Mouse (Mus musculus): ENCODE results near the gene Adam8.

The Adam8 gene

DNA sequence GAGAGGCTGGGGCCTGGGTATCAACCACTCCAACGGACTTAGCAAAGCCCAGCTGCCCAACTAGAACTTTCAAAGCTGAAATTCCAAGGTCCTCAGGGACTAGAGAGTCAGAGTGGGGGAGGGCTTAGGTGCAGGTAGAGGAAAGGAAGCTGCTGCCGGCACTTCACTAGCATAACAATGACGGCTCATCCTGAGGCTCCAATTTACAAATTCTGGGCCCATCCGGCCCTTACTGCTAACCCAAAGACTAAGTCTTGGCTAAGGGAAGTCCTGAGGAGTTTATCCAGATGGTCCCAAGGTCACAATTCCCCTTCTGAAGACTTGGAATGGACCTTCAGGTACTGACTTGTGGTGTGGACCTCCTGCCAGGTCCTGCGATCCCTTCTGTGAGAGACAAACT is 46.8 kb downstream of the Adam8 start:
- DNase-seq (ENCODE audit: low spot score), result no peak

DNA sequence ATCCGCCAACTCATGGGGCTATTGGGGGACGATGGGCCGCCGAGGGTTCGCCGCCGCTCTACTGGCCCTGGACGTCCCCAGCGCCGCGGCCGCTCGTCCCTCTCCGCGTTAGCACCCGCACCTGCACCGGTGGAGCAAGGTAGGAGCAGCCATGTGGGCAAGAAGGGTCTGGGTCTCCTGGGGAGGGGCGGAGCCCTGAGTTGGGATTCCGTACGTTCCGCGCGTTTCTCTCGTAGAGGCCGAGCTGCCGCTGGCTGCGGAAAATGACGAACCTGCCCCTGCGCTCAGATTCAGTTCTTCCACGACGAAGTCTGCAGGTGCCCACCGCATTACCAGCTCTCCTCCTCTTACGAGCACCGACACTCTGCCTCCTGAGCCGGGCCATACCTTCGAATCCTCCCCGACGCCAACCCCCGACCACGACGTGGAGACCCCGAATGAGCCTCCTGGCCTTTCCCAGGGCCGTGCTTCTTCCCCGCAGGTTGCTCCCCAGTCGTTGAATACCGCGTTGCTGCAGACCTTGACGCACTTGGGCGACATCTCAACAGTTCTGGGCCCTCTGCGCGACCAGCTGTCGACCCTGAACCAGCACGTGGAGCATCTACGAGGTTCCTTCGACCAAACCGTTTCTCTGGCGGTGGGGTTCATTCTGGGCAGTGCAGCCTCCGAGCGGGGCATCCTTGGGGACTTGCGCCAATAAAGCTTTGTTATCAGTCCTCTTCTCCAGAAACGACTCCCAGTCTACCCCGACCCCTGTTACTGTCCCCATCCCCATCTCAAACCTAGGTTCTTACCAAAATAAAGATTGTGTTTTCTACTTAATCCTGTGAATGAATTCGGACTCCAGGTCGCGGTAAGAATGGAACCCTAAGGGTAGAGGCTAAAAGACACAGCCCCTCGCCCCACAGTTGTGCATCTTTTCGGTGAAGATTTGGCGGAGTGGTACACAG is 47.8 kb downstream of the Adam8 start:
- DNase-seq (ENCODE audit: low spot score), result no peak

DNA sequence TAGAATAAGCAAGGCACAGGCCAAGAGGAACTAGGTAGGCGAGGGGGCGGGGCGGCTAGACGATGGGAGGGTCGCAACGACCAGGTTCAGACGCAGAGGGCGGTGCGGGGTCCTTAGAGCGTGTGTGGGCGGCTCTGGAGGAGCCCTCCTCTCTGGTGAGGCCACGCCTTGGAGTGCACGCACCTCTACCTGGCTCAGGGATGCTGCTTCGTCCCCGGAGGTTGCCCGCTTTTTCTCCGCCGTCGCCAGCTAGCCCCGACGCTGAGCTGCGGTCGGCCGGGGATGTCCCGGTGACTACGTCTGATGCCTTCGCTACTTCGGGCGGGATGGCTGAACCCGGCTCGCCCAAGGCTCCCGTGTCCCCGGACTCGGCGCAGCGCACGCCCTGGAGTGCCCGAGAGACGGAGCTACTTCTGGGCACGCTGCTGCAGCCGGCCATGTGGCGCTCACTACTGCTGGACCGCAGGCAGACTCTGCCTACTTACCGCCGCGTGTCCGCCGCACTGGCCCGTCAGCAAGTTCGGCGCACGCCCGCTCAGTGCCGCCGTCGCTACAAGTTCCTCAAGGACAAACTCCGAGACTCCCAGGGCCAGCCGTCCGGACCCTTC is 48.6 kb downstream of the Adam8 start, which contains the start of gene Utf1:
Utf1 (plus strand) TSS at position 116 of the 608 bp plus-strand sequence.
- DNase-seq (ENCODE audit: low spot score), result peak; percentile 37

DNA sequence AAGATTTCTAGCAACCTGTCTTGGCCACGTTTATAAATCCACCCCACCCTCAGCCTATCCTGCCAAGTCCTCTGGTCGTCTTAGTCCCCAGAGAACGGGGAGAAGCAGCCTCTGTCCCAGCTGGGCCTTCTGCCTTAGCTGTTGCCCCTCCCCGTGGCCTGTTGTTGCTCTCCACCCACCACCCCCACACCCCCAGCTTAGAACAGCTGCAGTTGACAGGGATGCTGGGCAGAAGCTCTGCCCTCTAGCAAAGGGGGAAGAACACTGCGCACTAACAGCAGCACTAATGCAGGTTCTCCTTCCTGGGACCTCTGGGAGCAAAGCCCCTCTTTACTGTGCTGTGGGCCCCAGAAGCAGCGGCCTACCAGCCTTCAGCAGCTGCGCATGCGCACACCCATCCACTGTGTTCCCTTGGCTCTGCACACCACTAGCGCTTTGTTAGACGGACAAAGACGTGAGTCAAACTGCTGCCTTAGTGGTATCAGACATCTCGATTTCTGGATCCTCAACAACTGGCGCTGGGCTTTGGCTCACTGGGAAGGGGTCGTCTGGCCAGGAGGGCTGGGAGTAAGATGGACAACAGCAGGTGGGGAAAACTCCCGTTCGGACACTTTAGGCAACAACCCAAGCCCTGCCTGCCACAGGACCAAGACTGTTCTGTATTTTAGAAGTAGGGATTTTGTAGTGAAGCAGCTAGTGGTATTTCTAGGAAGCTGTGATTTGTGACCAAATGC is 51.7 kb downstream of the Adam8 start:
- no peak for DNase-seq (ENCODE audit: low spot score)

DNA sequence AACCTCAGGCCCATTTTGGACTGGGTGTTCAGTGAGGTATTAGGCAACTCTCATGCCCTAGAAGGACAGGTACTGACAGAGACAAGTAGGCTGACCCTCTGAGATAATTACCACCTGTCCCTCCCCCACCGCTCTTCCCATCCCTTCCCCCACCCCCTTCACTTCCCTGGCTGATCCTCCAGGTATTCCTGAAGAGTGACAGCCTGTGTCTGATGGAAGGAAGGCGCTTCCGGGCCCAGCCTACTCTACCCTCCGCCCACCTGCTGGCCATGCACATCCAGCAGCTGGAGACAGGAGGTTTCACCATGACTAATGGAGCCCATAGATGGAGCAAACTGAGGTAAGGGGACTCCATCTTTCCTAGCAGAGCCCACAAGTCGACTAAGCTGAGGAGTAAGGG is 54.6 kb downstream of the Adam8 start:
- DNase-seq (ENCODE audit: low spot score), result no peak

DNA sequence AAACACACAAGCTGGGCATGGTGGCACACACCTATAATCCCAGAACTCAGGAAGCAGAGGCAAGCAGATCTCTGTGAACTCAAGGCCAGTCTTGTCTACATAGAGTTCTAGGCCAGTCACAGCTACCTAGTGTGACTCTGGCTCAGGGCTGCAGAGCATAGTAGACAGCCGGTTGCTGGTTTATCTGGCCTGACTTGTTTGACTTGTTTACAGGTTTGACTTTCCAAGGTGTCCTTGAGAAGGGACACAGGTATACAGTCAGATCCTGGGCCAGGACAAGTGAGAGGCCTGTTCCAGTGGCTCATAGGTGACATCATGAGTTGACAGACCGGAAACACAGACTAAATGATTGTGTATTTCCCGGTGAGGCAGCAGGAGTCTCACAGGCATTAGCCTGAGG is 55.2 kb downstream of the Adam8 start:
- DNase-seq (ENCODE audit: low spot score), result no peak

DNA sequence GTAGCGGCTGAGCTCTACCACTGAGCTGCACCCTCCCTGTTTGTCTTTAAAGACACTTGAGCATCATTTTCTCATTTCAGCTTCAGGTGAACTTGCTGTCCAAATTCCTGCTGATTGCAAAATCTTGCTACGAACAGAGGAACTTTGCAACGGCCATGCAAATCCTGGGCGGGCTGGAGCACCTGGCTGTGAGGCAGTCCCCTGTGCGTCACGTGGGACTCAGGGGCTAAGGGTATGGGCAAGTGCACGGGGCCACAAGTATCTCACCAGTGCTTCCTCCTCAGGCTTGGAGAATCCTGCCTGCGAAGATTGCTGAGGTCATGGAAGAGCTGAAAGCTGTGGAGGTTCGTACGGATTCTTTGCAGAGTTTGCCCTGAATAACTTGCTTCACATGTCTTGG is 55.7 kb downstream of the Adam8 start:
- no peak for DNase-seq (ENCODE audit: low spot score)

DNA sequence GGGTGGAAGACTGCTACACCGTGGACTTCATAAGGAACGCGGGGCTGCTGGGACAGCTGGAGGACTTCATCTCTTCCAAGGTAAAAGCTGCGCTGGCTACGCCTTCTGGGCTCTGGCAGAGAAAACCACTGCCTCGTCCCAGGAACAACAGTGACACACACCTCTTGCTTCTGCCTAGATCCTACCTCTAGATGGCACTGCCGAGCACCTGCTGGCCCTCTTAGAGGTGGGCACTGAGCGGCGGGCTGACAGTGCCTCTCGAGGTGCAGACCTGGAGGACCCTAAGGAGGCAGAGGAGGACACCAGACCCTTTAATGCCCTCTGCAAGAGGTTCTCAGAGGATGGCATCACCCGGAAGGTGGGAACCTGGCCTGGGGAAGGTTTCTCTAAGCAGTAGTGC is 61.6 kb downstream of the Adam8 start:
- DNase-seq (ENCODE audit: low spot score), result no peak

All from ovary, adult 18-20 months (tissue).